Mouse (Mus musculus) erythroblast, embryonic 14.5 days (primary cell): ENCODE data around the gene Gdpgp1.

Experiments
- GATA1 ChIP-seq: IDR thresholded peaks from 2 replicates; pipeline ENCODE4 v1.6.1; 2012; ENCODE audit warnings: low read length, inconsistent platforms, mixed read lengths
- TAL1 ChIP-seq: IDR thresholded peaks from 3 replicates; pipeline ENCODE4 v1.6.1; 2012; ENCODE audit warnings: low read length, inconsistent platforms, mixed read lengths

DNA sequence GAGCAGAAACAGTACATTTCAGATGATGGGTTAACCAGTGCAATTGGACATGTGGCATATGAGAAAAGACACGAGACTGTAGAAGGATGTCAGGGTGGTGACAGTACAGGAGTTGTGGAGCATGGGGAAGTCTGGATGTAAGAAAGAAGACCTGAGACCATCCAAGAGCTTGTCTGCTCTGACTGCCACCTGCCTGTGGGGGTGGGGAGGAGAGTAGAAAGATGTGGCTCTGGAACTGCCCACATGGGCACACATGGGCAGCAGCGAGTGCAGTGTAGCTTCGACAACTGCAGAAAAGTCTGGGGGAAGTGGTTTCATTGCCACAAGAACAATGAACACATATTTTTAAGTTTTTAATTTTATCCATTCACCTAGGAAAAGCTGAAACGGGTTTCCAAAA lies 35.3 kb upstream of the Gdpgp1 start:
- TF ChIP-seq TAL1 (no peak), GATA1 (no peak)
